Mouse (Mus musculus): ENCODE data around the gene B3galt4. TPM values are rescaled to one million over a fixed set of nuclear protein-coding genes. Genes with fewer than 3 reads are reported as not detected.

Gene B3galt4
- polyA plus RNA-seq, 1 experiment = 8.4 TPM

DNA sequence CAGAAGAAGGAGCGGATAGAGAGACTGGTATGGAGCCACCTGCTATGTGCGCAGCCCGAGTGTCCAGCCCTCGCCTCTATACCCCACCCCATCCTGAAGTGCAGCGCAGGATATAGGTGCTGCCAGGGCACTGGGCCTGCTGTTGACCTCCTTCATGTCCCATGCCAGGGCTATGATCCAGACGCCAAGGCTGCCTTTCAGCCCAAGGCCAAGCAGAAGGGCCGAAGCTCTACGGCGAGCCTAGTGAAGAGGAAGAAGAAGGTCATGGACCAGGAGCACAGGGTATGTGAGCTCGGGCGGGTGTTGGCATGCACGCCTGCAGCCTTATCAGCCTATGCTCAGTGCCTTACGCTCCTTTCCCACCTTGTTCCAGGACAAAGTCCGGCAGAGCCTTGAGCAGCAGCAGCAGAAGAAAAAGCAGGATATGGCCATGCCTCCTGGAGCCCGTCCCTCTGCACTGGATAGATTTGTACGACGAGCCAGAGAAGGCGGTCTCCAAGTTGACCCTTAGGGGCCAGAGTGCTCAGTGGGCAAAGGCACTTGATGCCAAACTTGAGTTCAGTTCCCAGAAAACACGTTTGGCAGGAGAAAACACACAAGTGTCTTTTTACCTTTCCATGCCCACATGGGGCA, 2.3 kb downstream of the B3galt4 start:
- WGBS = 82% methylated on average over 19 of the region's 19 CpGs
- Histone ChIP-seq H3K4me3 (replicated peaks; ENCODE audit: insufficient read depth, low read depth, low read length) (no peak overlapping the region), H3K27me3 (ENCODE audit: control insufficient read depth, insufficient read depth, low read length) (no peaks in the 10 kb centered on the region), H3K27ac (ENCODE audit: insufficient read depth, low read length) (no peak overlapping the region), H3K4me1 (ENCODE audit: control insufficient read depth, insufficient read depth, low read length) (peaks cover 16% of the 10 kb centered on the region)
- DNase-seq = no peak
- TF ChIP-seq CTCF (IDR thresholded peaks at IDR 0.05; ENCODE audit: borderline replicate concordance, insufficient read depth, low read depth, low read length) = no peak
- no peak for TF ChIP-seq POLR2A (IDR thresholded peaks at IDR 0.05; ENCODE audit: borderline replicate concordance, insufficient read depth, low read length)

GRCm38 (mm10) chr17:33948090-33948904, 3.0 kb downstream of the B3galt4 start:
- no peak overlapping the region for H3K27ac ChIP-seq (ENCODE audit: insufficient read depth, low read length)
- 78% methylated on average over 22 of the region's 22 CpGs for WGBS
- no peak overlapping the region for H3K4me3 ChIP-seq (replicated peaks; ENCODE audit: insufficient read depth, low read depth, low read length)
- TF ChIP-seq CTCF (IDR thresholded peaks at IDR 0.05; ENCODE audit: borderline replicate concordance, insufficient read depth, low read depth, low read length) = no peak
- no peak for TF ChIP-seq POLR2A (IDR thresholded peaks at IDR 0.05; ENCODE audit: borderline replicate concordance, insufficient read depth, low read length)
- no peaks in the 10 kb centered on the region for H3K27me3 ChIP-seq (ENCODE audit: control insufficient read depth, insufficient read depth, low read length)
- no peak for DNase-seq
- H3K4me1 ChIP-seq (ENCODE audit: control insufficient read depth, insufficient read depth, low read length) = peaks cover 16% of the 10 kb centered on the region

DNA sequence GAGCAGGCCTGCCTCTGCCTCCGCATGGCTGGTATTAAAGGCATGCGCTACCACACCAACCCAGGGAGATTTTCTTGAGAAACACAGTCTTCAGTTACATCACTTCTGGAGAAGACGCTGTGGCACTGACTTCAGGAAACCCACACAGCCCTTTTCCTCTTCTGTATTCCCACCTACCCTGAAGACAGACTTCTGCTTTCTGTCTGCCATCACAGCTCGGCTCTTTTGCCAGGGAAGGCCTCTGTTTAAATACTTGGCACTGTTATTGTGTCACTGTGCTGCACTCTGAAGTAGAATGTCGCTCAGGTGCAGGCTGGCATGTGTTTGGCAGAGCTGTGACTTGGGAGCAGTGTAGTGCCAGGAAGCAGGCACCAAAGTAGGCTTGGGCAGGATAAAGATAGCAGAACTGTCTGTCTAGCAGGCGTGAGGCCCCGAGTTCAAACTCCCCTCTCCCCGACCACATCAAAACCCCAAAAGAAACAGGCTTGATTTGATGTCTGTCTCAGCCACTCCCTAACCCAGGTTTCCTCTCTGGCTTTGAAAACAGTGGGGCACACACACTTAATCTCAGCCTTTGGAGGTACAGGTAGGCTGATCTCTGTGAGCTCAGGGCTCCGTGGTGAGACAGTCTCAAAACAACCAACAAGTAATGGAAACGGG, 3.7 kb downstream of the B3galt4 start:
- WGBS = 76% methylated on average over 10 of the region's 10 CpGs
- H3K27ac ChIP-seq (ENCODE audit: insufficient read depth, low read length) = no peak overlapping the region
- no peak overlapping the region for H3K4me3 ChIP-seq (replicated peaks; ENCODE audit: insufficient read depth, low read depth, low read length)
- no peak for DNase-seq
- TF ChIP-seq CTCF (IDR thresholded peaks at IDR 0.05; ENCODE audit: borderline replicate concordance, insufficient read depth, low read depth, low read length) (no peak), POLR2A (IDR thresholded peaks at IDR 0.05; ENCODE audit: borderline replicate concordance, insufficient read depth, low read length) (no peak)
- peaks cover 16% of the 10 kb centered on the region for H3K4me1 ChIP-seq (ENCODE audit: control insufficient read depth, insufficient read depth, low read length)
- no peaks in the 10 kb centered on the region for H3K27me3 ChIP-seq (ENCODE audit: control insufficient read depth, insufficient read depth, low read length)

GRCm38 (mm10) chr17:33943454-33943853, 7.8 kb downstream of the B3galt4 start:
- DNase-seq = no peak
- Histone ChIP-seq H3K4me3 (replicated peaks; ENCODE audit: insufficient read depth, low read depth, low read length) (no peak overlapping the region), H3K27ac (ENCODE audit: insufficient read depth, low read length) (no peak overlapping the region), H3K27me3 (ENCODE audit: control insufficient read depth, insufficient read depth, low read length) (no peaks in the 10 kb centered on the region), H3K4me1 (ENCODE audit: control insufficient read depth, insufficient read depth, low read length) (peaks cover 5% of the 10 kb centered on the region; the same call in 1 of the 2 replicates)
- no peak for TF ChIP-seq POLR2A (IDR thresholded peaks at IDR 0.05; ENCODE audit: borderline replicate concordance, insufficient read depth, low read length)
- TF ChIP-seq CTCF (IDR thresholded peaks at IDR 0.05; ENCODE audit: borderline replicate concordance, insufficient read depth, low read depth, low read length) = no peak
- WGBS = 88% methylated on average over 15 of the region's 15 CpGs

DNA sequence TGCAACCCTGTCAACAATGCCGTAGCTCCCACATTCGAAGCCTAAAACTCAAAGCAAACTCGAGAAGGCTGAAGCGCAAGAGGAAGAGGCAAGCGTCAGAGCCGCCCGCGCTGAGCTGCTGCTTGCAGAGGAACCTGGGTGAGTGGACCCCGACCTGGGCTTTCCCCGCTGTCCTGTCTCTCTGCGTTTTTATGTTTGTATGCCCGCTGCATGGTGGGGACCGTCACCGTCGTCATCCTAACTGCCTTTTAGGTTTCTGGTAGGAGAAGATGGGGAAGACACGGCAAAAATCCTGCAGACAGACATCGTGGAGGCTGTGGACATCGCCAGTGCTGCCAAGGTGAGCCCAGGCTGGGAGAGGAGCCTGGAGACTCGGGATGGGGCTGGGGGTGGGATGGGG, 9.9 kb downstream of the B3galt4 start:
- no peak for TF ChIP-seq POLR2A (IDR thresholded peaks at IDR 0.05; ENCODE audit: borderline replicate concordance, insufficient read depth, low read length)
- TF ChIP-seq CTCF (IDR thresholded peaks at IDR 0.05; ENCODE audit: borderline replicate concordance, insufficient read depth, low read depth, low read length) = no peak
- no peak for DNase-seq
- Histone ChIP-seq H3K4me1 (ENCODE audit: control insufficient read depth, insufficient read depth, low read length) (peaks cover 5% of the 10 kb centered on the region; the same call in 1 of the 2 replicates), H3K27ac (ENCODE audit: insufficient read depth, low read length) (no peak overlapping the region), H3K27me3 (ENCODE audit: control insufficient read depth, insufficient read depth, low read length) (no peaks in the 10 kb centered on the region), H3K4me3 (replicated peaks; ENCODE audit: insufficient read depth, low read depth, low read length) (peak overlapping the region; percentile 91)
- 58% methylated on average over 19 of the region's 19 CpGs for WGBS

DNA sequence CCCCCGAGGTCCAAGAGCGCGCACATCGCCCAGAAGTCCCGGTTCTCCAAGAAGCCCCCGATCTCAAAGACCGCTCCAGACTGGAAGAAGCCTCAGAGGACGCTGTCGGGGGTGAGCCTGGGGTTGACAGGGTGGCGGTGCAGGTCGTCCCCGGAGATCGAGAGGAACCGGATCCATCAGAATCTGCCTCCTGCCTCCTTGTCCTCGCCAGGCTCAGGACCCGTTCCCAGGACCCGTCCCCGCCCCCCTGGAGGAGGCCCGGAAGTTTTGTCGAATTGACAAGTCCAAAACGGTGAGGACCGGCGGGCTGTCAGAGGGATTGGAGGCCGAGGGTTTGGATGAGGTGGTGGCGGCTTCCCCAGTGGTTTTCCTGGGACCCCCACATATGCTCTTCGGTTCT, 10.3 kb downstream of the B3galt4 start:
- peaks cover 5% of the 10 kb centered on the region; the same call in 1 of the 2 replicates for H3K4me1 ChIP-seq (ENCODE audit: control insufficient read depth, insufficient read depth, low read length)
- H3K27ac ChIP-seq (ENCODE audit: insufficient read depth, low read length) = no peak overlapping the region
- no peak for DNase-seq
- no peaks in the 10 kb centered on the region for H3K27me3 ChIP-seq (ENCODE audit: control insufficient read depth, insufficient read depth, low read length)
- H3K4me3 ChIP-seq (replicated peaks; ENCODE audit: insufficient read depth, low read depth, low read length) = peak overlapping the region; percentile 91
- no peak for TF ChIP-seq POLR2A (IDR thresholded peaks at IDR 0.05; ENCODE audit: borderline replicate concordance, insufficient read depth, low read length)
- no peak for TF ChIP-seq CTCF (IDR thresholded peaks at IDR 0.05; ENCODE audit: borderline replicate concordance, insufficient read depth, low read depth, low read length)
- 3% methylated on average over 26 of the region's 26 CpGs for WGBS

GRCm38 (mm10) chr17:33940206-33940805, 11.0 kb downstream of the B3galt4 start, which contains the start of the genes Pfdn6 and Wdr46:
Gene Pfdn6 (minus strand): TSS chr17:33940343.
Gene Wdr46 (plus strand): TSS chr17:33940660.
- H3K4me3 ChIP-seq (replicated peaks; ENCODE audit: insufficient read depth, low read depth, low read length) = peak within 1 kb of the TSS; percentile 91
- DNase-seq = peak; percentile 87 to 88
- WGBS = under 1% methylated on average over 36 of the region's 36 CpGs
- peak within 1 kb of the TSS; percentile 59 for H3K27ac ChIP-seq (ENCODE audit: insufficient read depth, low read length)
- no peaks in the 10 kb centered on the region for H3K27me3 ChIP-seq (ENCODE audit: control insufficient read depth, insufficient read depth, low read length)
- TF ChIP-seq CTCF (IDR thresholded peaks at IDR 0.05; ENCODE audit: borderline replicate concordance, insufficient read depth, low read depth, low read length) (no peak), POLR2A (IDR thresholded peaks at IDR 0.05; ENCODE audit: borderline replicate concordance, insufficient read depth, low read length) (peak; percentile 79; the same call in 1 of the 2 replicates)
- H3K4me1 ChIP-seq (ENCODE audit: control insufficient read depth, insufficient read depth, low read length) = peaks cover 5% of the 10 kb centered on the region; the same call in 1 of the 2 replicates
